Mouse (Mus musculus) frontal cortex, adult (tissue): ENCODE measurements around the gene Ctnna3.
"Not testable (repeated sequence)": the region's sequence is repeated elsewhere in the genome, so short reads cannot be mapped to it uniquely, and the experiment has no call there.

ENCODE experiments used
- ATAC-seq: cut with Nextera tagmentation; 2 replicates; pipeline ENCODE4 v1.9.2; 2017; ENCODE audit warnings: mild to moderate bottlenecking, moderate library complexity, mixed read lengths; ENCODE audit not compliant: low TSS enrichment

Gene Ctnna3

DNA sequence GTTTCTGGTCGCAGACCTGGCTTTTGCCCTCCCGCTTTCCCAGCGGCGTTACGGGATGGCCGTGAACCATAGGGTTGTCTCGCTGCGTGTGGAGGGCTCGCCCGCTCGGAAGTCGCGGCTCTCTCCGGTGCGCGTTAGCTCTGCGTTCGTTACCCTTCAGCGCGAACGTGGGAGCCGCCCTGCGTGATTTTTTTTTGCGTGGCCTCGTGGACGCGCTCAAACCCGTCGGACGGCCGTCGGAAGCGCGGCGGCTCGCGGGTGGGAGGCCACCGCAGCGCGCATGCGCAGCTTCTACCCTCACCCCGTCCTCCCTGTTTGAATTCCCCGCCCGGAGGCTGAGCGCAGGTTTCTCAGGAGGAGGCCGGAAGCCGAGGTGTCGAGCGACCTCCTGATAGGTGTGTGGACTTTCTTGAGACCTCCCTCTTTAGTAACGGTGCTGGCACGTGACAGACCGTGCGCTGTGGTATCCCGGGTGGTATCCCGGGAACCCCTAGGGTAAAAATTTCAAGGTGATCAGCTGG lies at the start of gene Ctnna3:
Gene Ctnna3 (plus strand): TSS at position 314 of the 521 bp plus-strand sequence.
- ATAC-seq: peak; percentile 94

DNA sequence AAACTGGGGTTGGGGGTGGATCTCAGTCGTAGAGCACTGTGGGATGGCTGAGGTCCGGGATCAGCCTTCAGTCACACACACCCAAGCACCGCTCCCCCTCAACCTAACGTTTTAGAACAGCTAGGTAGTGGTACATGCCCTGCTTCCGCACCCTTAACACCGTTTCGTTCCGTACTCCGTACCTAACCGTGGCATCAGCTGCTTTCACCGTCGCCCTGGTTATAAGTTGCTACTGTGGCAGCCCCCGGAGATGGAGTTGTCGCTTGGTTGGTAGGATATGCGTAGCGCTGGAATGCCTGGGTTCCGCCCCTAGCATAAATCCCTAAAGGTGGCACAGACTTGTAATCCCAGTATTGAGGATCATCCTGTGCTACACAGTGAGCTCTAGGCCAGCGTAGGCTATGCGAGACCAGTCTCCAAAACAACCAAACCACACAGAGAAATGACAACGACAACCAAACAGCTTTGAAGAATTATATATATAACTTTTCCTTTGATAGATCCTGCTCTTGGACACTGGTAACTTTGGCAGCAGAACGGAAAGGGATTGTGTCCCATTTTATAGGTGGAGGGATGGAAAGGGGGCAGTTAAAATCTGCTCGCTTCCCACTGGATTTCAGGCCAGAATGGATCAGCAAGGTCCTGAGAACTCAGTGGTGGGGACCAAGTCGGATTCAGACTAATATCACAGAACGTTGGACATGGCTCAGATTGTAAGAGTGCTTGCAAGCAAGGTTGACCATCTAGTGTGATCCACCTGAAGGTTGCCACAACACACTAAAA lies 48.2 kb upstream of the Ctnna3 start, which contains the start of gene Sirt1:
Gene Sirt1 (minus strand): TSS at position 207 of the 783 bp plus-strand sequence.
- peak; percentile 24 for ATAC-seq

DNA sequence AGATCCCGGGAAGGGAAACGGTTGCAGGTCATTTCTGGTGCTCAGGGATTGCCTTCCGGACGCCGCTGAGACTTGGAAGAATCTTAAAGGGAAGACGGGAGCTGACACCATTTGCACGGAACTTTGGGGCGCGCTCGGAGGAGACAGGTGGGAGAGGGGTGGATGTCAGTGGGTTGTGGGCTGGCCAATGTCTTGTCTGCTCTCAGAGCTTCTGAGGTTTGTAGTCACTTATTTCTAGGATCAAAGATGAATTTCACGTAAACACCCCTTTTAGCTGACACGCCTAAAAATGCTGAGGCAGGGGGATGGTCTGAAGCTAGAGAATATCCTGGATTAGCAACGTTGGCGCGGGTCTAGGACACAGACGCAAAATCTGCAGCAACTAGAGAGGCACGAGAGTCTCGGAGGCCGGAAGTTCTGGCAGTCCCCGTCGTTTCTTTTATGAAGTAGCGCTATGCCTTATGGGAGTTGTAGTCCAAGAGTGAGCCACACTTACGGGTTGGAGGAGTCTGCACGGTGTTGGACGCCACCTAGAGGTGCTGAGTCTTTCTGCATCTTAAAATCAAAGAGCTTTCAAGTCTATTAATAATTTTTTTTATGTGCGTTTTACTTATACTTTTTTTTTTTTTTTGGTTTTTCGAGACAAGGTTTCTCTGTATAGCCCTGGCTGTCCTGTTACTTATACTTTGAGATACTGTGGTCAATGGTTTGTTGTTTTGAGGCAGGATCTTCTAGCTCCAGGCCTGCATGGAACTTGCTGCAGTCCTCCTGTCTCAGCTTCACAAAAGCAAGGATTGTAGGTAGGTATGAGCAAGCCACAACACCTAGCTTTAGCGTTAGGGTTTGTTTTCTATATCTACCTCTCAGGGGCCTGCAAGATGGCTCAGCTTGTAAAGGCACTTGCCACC lies 47.3 kb upstream of the Ctnna3 start, which contains the start of gene Dnajc12:
Gene Dnajc12 (plus strand): TSS at position 72 of the 908 bp plus-strand sequence.
- peak; percentile 92 for ATAC-seq

DNA sequence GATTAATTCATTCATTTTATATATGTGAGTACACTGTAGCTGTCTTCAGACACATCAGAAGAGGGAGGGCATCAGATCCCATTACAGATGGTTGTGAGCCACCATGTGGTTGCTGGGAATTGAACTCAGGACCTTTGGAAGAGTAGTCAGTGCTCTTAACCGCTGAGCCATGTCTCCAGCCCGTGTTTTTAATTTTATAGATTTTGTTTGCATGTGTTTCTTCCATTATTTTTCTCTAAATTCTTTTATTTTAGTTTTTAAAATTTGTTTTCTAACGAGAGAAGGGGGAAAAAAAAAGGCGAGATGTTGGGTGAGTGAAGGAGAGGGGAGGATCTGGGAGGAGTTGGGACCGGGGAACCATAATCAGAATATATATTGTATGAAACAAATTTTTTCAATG lies 44.0 kb upstream of the Ctnna3 start:
- ATAC-seq: not testable (repeated sequence)

DNA sequence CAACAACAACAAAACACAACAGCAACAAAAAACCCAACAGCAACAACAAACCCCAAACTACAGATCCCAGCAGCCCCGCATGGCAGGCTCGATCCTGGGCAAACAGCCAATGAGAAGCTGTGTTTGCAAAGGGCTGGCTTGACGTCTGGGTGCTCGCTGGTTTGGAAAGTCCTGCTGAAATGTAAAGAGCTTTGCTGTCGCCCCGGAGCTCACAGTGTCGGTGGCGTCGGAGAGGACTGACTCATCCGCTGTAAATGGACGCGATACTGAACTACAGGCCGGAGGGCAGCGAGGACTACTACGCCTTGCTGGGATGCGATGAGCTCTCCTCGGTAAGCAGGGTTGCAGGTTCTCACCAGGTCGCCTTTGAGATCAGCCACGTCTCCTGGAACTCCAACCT lies 43.5 kb upstream of the Ctnna3 start:
- ATAC-seq: peak; percentile 77

DNA sequence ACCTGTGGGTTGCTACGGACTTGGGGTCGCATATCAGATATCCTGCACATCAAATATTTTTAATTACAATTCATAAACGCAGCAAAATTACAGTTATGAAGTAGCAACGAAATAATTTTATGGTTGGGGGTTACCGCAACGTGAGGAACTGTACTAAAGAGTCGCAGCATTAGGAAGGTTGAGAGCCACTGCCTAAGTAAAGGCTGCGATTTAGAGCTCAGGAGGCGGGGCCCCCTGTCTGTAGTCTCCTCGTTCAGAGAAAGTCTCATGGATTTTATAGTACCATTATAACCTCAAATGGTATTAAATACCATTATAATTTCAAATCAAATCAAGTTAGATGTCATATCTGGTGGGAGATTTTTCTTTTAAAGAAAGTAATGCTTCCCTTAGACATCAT lies 42.9 kb upstream of the Ctnna3 start:
- no peak for ATAC-seq

DNA sequence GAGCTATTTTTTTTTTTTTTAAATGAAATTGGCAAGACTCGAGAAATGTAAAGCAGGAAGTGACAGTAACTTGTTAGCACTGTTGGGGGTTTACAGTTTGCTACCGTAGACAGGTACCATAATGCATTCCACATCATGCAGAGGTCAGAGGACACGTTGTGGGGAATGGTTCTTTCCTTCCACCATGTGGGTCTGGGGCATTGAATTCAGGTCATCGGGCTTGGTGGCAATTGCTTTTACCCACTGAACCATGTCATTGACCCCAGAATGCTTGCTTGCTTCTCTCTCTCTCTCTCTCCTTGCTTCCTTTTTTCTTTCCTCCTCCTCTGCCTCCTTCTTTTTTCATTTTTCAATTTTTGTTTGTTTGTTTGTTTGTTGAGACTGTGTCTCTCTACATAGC lies 41.0 kb upstream of the Ctnna3 start:
- ATAC-seq: no peak

DNA sequence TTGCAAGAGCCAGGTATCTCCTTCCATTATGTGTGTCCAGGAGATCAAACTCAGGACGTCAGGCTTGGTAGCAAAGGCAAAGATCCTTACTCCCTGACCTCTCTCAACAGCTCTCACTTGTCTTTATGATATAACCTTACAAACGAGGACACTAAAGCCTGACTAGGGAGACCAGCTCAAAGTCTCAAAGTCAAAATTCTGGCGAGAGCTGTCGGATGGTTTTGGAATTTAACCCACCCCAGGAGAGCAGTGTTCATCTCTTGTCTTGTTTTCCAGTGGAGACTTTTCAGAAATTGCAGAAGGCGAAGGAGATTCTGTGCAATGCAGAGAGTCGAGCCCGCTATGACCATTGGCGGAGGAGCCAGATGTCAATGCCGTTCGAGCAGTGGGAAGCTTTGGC lies 32.9 kb upstream of the Ctnna3 start:
- ATAC-seq: no peak

DNA sequence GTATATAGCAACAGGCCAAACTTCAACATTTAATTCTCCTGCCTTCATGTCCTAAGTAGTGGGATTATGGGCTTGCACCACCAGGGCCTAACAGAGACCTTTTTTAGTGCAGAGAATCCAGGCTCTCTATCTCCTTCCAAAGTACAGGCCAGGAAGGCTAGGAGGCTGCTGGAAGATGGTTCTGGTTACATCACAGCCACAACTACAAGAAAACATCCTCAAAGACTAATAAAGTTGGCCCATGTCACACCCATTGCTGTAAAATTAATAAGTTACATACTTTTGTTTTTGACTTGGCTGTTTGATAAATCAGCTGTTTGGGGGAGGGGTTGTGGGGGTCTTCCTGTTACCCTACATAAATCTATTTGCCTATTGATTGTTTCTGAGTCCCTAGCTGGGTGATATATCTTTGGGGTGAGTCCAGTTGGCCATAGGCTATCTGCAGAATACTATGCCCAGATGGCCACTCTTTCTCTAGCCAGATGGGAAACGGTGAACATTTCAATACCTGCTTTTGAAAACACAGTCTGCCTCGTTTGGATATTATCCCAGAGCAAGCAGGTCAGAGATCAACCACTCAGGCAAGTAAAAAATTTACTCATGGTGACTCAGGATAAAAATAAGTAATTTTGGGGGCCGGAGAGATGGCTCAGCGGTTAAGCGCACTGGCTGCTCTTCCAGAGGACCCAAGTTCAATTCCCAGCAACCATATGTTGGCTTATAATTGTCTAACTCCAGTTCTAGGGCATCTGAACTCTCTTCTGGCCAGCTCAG lies 27.0 kb upstream of the Ctnna3 start:
- ATAC-seq: no peak

DNA sequence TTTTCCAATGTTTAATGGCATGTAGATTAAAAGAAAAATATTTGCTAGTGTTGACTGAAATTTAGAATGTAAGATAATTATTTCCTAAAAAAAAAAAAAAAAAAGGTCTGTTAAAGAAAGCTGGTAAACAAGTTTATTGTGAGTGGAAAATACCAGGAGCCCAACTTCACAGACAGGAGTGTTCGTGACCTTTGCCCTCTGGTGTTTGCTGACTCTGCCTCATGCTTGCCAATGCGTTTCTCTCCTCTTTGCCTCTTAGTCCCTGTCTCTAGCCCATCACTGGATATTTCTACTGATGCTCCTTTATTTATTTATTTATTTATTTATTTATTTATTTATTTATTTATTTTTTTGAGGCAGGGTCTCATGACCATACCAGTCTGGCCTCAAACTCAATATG lies 26.3 kb upstream of the Ctnna3 start:
- no peak for ATAC-seq

DNA sequence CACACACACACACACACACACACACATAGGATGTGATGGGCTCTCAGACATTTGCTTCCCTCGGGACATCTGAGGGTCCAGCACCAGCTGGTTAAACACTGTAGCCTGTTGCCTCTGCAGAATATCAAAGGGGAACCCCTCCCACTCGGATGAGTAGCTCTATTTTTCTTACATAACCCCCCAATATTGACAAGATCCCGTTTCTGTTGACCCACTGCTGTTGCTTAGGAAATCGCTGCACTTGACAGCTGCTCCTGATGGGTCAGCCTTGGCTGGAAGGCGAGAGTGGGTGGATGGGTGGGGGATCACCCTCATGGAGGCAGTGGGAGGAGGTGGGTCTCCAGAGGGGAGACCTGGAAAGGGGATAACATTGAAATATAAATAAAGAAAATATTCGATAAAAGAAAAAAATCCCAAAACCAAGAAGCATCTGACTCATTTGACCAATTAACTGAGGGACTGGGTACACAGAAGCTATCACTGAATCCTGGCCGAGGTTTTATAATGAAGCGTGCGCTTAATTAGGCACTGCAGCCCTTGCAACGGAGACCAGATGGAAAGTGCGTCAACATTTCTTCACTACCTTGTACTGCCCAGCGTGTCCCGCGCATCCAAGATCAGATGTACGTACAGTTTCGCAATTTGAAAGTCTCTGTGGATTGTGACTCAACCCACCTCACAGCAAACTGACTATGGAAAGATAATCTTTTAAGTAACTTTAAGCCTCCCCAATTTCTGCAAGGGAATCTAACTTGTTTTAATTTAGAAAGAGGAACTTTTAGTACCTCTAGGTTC lies 19.5 kb upstream of the Ctnna3 start:
- peak; percentile 69 for ATAC-seq

DNA sequence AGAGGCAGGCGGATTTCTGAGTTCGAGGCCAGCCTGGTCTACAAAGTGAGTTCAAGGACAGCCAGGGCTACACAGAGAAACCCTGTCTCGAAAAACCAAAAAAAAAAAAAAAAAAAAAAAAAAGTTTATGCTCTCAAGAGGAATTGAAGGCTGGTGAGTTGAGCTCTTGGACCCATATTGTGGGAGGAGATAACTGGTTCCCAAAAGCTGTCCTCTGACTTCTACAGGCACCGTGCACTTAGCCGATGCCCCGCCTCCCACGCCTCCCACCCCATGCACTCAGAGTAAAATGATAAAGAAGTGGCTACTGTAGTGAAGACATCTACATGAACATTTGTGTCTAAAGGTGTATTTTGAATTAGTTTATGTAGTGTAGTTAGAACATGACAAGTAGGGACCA lies 18.2 kb upstream of the Ctnna3 start:
- not testable (repeated sequence) for ATAC-seq

DNA sequence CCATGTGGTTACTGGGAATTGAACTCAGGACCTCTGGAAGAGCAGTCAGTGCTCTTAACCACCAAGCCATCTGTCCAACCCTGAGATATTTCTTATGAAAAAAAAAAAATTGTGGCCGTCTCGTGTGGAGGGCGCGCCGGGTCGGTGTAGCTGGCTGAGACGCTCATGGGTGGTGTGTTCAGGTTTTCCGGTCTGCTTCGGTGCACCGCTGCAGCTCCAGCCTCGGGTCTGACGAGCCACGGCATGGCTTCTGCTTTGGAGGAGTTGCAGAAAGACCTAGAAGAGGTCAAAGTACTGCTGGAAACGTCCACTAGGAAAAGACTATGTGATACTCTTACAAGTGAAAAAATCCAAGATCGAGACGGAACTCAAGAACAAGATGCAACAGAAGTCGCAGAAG lies 17.1 kb upstream of the Ctnna3 start:
- no peak for ATAC-seq

DNA sequence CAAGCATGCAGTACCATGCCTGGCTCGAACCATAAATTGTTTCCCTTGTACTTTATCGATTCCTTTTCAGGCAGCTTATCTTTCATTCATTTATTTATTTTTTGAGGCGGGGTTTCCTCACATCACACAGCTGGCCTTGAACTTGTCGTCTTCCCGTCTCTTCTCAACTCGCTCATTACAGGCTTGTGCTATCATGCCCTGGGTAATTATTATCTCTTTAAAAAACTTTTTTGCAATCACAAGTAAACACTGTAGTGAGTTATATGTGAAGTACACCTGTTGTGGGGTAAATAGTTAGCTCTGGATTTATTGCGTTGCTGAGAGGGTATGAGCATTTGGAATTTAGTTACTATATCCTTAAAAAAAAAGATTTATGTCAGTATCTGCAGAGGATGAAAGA lies 14.6 kb upstream of the Ctnna3 start:
- ATAC-seq: no peak

DNA sequence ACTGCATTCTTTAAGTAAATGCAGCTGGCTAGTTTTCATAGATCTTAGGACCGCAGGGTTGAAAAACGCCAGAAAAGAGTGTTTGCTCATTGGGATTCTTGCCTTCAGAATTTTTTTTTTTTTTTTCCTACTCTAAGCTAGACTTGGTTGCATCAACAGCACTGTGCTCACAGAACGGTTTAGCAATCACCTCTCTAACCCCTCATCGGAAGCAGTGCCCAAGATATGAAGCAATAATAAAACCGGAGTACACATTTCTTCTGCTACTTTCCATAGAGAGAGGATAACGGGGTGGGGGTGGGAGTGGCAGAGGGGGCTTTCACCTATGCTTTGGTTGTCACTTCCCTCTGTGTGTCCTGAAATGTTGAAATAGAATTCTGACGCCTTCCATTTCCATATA lies 14.0 kb upstream of the Ctnna3 start:
- no peak for ATAC-seq

DNA sequence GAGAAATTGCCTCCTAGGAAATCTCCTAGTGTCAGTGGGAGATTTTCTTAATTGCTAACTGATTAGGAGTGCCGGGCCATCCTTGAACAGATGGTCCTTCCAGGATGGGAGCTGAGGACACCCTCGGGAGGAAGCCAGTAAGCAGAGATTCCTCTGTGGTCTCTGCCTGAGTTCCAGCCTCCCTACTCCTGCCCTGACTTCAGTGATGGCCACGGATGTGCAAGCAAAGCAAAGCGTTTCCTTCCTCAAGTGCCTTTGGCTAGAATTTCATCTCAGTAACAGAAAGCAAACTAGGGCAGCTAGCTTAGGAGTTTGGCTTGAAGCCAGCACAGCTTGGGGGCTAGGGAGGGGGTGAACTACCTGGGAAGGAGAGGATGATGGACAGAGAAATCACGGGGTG lies 12.8 kb upstream of the Ctnna3 start:
- ATAC-seq: no peak

DNA sequence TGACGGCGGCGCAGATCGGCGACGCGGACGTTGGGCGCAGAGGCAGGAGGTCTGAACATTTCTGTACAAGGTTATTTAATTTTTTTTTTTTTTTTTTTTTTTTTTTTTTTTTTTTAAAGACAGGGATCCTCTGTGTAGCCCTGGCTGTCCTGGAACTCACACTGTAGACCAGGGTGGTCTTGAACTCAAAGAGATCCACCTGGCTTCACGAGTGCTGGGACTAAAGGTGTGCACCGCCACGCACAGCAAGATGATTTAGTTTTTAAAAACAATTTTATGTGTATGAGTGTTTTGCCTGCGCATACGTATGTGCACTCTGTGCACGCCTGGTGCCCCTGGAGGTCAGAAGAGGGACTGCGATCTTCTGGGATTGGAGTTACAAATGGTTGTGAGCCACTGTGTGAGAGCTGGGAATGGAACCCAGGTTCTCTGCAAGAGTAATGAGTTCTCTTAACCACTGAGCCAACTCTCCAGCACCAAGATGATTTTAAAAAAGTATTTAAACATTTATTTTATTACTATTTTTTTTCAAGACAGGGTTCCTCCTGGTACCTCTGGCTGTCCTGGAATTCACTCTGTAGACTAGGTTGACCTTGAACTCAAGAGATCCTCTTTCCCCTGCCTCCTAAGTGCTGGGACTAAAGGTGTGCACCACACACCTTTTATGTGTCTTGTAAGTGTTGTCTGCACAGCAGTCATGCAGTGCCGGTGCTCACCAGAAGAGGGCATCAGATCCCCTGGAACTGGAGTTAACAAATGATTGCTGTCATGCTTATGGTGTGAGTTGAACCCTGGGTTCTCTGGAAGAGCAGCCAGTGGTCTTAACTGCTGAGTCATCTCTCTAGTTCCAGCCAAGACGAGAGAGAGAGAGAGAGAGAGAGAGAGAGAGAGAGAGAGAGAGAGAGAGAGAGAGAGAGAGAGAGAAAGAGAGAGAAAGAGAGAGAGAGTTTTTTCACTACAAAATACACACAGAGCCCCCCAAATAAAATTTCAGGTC lies 7.9 kb upstream of the Ctnna3 start, which contains the start of gene Gm7075:
Gene Gm7075 (minus strand): TSS at position 51 of the 997 bp plus-strand sequence.
- no peak for ATAC-seq

DNA sequence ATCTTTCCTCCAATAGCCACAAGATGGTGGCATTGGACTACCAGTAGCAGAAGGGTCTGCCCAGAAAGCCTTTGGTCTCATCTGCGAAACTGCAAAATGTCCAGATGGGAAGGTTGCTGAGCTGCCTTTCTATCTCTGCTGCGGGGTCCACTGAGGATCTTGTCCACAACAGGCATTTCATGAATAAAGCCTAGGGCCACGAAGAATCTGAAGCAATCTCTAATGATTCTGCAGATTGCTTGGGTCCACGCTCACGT lies 7.2 kb upstream of the Ctnna3 start:
- no peak for ATAC-seq

DNA sequence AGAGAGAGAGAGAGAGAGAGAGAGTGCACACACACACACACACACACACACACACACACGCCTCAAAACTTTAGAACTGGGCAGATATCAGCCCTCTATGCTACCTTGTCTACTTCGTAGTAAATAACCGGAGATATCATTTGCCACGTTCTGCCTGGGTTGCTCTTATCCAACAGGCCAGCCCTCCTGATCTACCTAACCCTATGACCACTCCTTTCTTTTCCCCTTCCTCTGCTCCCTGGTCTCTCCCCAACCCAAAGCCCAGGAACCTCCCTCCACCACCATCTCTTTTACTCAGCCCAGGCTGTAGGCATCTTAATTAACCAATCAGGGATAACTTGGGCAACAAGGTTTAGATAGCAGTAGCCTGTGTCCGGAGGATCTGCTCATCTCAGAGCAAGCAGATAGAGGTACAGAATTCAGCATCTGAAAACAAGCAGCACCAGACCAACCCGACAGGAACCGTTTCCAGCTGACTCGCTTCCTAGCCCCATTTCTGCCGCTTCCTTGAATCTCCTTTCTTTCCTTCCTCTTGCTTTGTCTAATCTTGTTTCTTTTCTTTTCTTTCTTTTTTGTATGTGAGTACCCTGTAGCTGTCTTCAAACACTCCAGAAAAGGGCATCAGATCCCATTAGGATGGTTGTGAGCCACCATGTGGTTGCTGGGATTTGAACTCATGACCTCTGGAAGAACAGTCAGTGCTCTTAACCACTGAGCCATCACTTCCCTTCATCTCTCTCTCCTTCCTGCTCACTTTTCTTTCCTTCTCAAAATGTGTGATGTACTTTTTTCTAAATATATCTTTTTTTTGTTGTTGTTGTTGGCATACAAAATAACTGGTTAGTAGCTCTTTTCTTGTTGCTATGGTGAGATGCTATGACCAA lies 6.1 kb upstream of the Ctnna3 start:
- no peak for ATAC-seq
